Mouse (Mus musculus) cerebellum, adult 9-11 months (tissue): ENCODE measurements around the gene Mgl2.
"Not testable (repeated sequence)": the region's sequence is repeated elsewhere in the genome, so short reads cannot be mapped to it uniquely, and the experiment has no call there.

Experiments
- DNase-seq: peaks from one replicate; pipeline ENCODE4 v3.0.0; 2022

The Mgl2 gene

GRCm38 (mm10) chr11:70129926-70130379 is at the start of gene Mgl2:
TSS of gene Mgl2 (plus strand) at chr11:70130329.
- no peak for DNase-seq

GRCm38 (mm10) chr11:70080803-70081590 is 49.1 kb upstream of the Mgl2 start:
- no peak for DNase-seq

DNA sequence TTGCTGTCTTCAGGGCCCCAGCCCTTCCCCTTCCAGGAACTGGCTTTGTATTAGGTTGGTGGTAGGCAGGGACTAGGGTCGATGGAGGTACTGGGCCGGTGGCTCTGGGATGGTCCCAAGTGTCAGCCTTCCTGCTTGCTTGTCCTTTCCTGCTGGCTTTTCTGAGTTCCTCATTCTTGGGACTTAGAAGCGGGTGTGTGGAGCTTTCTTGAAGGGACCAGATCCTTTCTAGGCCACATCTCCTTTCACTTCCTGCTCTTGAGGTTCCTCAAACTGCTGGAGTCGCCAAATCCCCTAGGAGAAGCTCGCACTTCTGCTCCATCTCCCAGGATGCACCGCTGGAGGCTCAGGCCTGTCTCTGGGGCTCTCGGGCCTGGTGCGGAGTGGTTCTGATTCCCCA is 45.6 kb upstream of the Mgl2 start:
- DNase-seq: no peak

GRCm38 (mm10) chr11:70091986-70092783 is 37.9 kb upstream of the Mgl2 start, which contains the start of gene Asgr2:
TSS of gene Asgr2 (plus strand) at chr11:70092644.
- no peak for DNase-seq

DNA sequence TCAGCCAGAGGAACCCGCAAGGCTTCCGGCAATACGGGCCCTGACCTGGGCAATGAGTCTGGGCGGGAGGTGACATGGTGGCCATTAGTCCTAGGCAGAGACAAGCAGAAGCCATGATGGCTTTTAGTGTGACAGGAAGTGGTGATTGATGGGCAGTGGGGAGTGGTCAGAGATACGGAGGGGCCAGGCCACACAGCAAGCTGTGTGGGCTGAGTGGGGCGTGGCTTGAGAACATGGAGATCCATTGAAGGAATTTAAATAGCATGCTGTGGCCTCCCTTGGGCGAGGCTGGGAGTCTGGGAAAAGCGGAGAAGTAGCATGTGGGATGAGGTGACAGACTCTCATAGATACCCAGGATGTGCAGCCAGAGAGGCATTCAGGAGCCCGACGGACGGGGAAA is 32.7 kb upstream of the Mgl2 start:
- no peak for DNase-seq

- DNase-seq: no peak
These were observed 31.0 kb upstream of the Mgl2 start for GRCm38 (mm10) chr11:70099102-70099501.

- DNase-seq: no peak
These were observed 30.3 kb upstream of the Mgl2 start for GRCm38 (mm10) chr11:70099809-70100208.

GRCm38 (mm10) chr11:70103701-70104315 is 26.3 kb upstream of the Mgl2 start:
- DNase-seq: no peak

GRCm38 (mm10) chr11:70107085-70107484 is 23.0 kb upstream of the Mgl2 start:
- no peak for DNase-seq

DNA sequence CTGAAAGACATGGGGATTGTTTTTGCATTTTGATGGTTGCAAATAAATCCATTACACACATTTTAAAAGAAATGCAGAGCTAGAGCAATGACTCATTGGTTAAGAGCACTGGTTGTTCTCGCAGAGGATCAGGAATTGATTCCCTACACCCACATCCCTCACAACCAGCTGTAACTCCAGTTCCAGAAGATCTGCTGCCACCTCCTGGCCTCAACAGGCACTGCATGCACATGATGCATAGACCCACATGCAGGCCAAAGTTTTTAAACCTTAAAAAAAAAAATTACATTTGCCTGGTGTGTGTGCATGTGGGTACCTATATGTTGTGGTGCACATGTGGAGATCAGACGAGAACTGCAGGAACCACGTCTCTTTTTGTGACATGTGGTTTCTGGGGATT is 20.0 kb upstream of the Mgl2 start:
- DNase-seq: no peak

DNA sequence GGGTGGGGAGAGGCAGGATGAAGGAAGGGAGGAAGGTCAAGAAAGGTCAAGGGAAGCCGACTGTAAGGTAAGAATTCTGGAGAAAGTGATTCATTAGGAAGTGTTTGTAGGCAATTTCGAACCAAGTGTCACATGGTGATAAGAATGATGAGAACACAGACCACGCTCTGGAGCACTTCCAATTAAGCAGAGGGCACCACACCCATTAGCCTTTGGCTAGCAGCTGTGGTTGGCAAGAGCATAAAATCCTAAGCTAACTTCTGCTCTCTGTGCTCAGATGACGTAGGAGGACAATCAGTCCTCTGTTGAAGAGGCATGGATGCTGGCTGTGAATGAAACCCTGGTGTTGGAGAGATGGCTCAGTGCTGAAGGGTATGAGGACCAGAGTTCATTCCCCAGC is 15.6 kb upstream of the Mgl2 start:
- no peak for DNase-seq

DNA sequence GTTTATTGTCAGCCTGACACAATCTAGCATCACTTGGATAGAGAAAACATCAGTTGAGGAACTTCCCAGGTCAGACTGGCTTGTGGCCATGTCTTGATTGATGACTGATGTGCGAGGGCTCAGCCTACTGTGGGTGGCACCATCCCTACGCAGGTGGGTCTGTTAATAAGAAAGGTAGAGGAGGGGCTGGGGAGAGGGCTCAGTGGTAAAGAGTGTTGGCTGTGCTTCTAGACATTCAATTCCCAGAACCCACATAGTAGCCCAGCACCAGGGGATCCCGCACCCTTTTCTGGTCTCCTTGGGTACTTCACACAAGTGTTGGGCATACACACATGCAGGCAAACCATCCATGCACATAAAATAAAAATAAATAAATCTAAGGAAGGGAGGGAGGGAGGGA is 14.2 kb upstream of the Mgl2 start:
- no peak for DNase-seq

- DNase-seq: not testable (repeated sequence)
These were observed 4.9 kb downstream of the Mgl2 start for GRCm38 (mm10) chr11:70135001-70135400.

DNA sequence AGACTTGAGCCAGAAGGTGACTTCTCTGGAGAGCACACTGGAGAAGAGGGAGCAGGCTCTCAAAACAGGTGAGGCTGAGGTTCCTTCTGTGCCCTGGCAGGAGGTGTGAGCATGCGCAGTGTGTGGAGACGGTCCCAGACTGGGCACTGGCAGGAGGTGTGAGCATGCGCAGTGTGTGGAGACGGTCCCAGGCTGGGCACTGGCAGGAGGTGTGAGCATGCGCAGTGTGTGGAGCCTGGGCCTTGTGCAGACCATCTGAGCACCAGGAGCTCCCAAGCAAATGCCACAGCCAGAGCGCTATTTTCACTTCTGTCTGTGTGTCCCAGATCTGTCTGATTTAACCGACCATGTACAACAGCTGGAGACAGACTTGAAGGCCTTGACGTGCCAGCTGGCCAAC is 5.8 kb downstream of the Mgl2 start:
- DNase-seq: peak; percentile 31

GRCm38 (mm10) chr11:70139171-70139570 is 9.0 kb downstream of the Mgl2 start:
- DNase-seq: no peak

- DNase-seq: no peak
These were observed 20.9 kb downstream of the Mgl2 start for GRCm38 (mm10) chr11:70151072-70151471.

DNA sequence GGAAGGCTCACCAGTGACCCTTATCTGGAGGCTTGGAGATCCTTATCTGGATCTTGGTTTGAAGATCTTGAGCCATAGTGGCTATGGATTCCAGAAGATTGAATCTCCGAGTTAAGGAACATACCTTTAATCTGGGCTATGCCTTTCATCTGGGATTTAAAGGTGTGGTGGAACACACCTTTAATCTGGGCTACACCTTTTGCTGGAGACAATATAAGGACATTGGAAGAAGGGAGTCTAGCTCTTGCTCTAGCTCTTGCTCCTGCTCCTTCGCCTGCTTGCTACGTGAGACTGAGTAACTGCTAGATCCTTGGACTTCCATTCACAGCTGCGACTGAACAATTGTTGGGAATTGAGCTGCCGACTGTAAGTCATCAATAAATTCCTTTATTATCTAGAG is 25.8 kb downstream of the Mgl2 start, which contains the start of gene Clec10a:
TSS of gene Clec10a (plus strand) at position 301 of the 400 bp plus-strand sequence.
- not testable (repeated sequence) for DNase-seq

DNA sequence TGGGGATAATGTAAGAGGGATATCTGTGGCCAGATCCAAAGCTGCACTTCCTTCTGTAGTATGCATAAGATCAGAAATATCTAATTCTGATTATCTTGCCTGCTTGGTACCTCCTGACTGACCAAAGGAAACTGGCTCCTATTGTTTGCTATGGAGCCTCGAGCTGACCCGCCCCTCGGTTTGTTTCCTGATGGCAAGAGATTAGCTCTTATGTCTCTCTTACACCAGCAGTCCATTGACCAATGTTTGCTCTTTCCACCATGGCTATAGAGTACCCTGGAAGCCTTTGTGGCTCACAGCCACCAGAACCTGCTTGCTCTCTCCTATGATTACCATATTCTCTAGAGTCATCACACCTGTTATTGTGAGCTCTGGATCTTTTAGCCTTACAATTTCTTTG is 32.2 kb downstream of the Mgl2 start:
- no peak for DNase-seq

- DNase-seq: no peak
These were observed 36.1 kb downstream of the Mgl2 start for GRCm38 (mm10) chr11:70165972-70166921.

- no peak for DNase-seq
These were observed 38.0 kb downstream of the Mgl2 start for GRCm38 (mm10) chr11:70168136-70168535.

DNA sequence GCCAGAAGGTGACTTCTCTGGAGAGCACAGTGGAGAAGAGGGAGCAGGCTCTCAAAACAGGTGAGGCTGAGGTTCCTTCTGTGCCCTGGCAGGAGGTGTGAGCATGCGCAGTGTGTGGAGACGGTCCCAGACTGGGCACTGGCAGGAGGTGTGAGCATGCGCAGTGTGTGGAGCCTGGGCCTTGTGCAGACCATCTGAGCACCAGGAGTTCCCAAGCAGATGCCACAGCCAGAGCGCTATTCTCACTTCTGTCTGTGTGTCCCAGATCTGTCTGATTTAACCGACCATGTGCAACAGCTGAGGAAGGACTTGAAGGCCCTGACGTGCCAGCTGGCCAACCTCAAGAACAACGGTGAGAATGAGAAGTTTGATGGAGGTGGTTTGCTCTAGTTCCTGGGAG is 39.3 kb downstream of the Mgl2 start:
- peak; percentile 62 for DNase-seq

- peak; percentile 62 for DNase-seq
These were observed 40.2 kb downstream of the Mgl2 start for GRCm38 (mm10) chr11:70170291-70170690.
